Mouse (Mus musculus) intestine, postnatal 0 days (tissue): ENCODE results near the gene Mxd4. TPM values are rescaled to one million over a fixed set of nuclear protein-coding genes. Genes with fewer than 3 reads are reported as not detected.

Source experiments
- ATAC-seq: fragments of 200-750 bp; cut with Nextera tagmentation; 2 replicates; pipeline ENCODE4 v1.8.0; 2017; ENCODE audit warnings: mild to moderate bottlenecking, moderate TSS enrichment, moderate library complexity
- H3K27ac ChIP-seq: fragments of 300-500 bp; sonication (generic); 2 replicates; pipeline ENCODE4 v1.5.1; 2014; ENCODE audit warnings: mild to moderate bottlenecking, low read depth, low read length, moderate library complexity
- H3K27me3 ChIP-seq: fragments of 300-500 bp; sonication (generic); replicated peaks from 2 replicates; pipeline ENCODE4 v1.6.1; 2014; ENCODE audit warnings: low read length, mixed read lengths; ENCODE audit not compliant: control insufficient read depth, insufficient read depth
- H3K36me3 ChIP-seq: fragments of 300-500 bp; sonication (generic); 2 replicates; pipeline ENCODE4 v1.6.1; 2014; ENCODE audit warnings: mild to moderate bottlenecking, moderate library complexity; ENCODE audit not compliant: control insufficient read depth, insufficient read depth
- H3K4me1 ChIP-seq: fragments of 300-500 bp; sonication (generic); replicated peaks from 2 replicates; pipeline ENCODE4 v1.6.1; 2014; ENCODE audit warnings: antibody characterized with exemption, low read length, mixed read lengths; ENCODE audit not compliant: control insufficient read depth, insufficient read depth
- H3K4me2 ChIP-seq: fragments of 300-500 bp; sonication (generic); replicated peaks from 2 replicates; pipeline ENCODE4 v1.6.1; 2014; ENCODE audit warnings: low read depth, mild to moderate bottlenecking, moderate library complexity
- H3K4me3 ChIP-seq: fragments of 300-500 bp; sonication (generic); 2 replicates; pipeline ENCODE4 v1.5.1; 2014; ENCODE audit warnings: low read depth, low read length
- H3K9ac ChIP-seq: fragments of 300-500 bp; sonication (generic); 2 replicates; pipeline ENCODE4 v1.6.1; 2014; ENCODE audit warnings: mild to moderate bottlenecking, low read depth, low read length
- H3K9me3 ChIP-seq: fragments of 300-500 bp; sonication (generic); 2 replicates; pipeline ENCODE4 v1.6.1; 2016; ENCODE audit warnings: mixed run types; ENCODE audit not compliant: control insufficient read depth
- CTCF ChIP-seq: sonication (generic); IDR thresholded peaks from 2 replicates; pipeline ENCODE4 v1.5.1; 2016; ENCODE audit warnings: low read depth, mild to moderate bottlenecking, control low read depth, antibody characterized with exemption, moderate library complexity
- WGBS: fragments of 180-500 bp; shearing (Covaris S2); extraction: QIAGEN DNeasy Blood & Tissue Kit; methylation state at CpG from one replicate; pipeline ENCODE4 v1.1.7; 2014; 5-methylcytosine and 5-hydroxymethylcytosine counted together
- polyA plus RNA-seq: library from polyadenylated mRNA; unstranded; fragments of >200 nt; fragmentation: Nextera tagmentation; extraction: Ambion mirVana; gene quantifications from 2 replicates; pipeline ENCODE4 v1.2.1, GENCODE M21; 2015

Gene Mxd4
- 14.1 and 17.7 TPM in 2 replicates for polyA plus RNA-seq

GRCm38 (mm10) chr5:34187601-34188316 lies at the start of gene Mxd4:
Mxd4 (minus strand) TSS chr5:34187720.
- peak; percentile 98 for ATAC-seq

DNA sequence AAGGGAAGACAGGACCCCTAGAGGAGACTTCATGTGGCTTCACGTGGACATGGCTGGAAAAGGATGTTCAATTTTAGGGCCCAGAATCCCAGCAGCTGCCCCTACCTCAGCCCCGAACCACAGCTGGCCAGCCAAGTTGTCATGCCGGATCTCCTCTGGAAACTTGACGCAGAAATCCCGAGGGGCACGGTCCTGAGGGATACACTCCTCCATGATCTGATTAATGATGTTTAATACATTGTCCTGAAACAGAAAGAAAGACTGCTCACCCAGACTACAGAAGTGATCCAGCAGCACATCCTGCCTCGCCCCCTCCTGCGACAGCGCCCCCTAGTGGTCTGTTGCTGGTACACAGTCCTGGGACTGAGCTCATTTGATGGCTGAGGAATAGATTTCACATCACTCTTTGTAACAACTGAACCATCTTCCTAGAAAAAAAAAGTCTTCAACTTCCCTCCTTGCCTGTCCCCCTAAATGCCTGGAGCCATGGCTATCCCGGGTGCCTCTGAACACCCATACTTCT lies 48.4 kb upstream of the Mxd4 start:
- peak; percentile 87 for TF ChIP-seq CTCF
- no peak overlapping the region for H3K27ac ChIP-seq
- no peaks in the 10 kb centered on the region for H3K9me3 ChIP-seq
- no peak overlapping the region for H3K4me2 ChIP-seq
- H3K4me3 ChIP-seq: no peak overlapping the region
- WGBS: 49% methylated on average over 10 of the region's 10 CpGs
- no peaks in the 10 kb centered on the region for H3K36me3 ChIP-seq
- no peak for ATAC-seq
- no peaks in the 10 kb centered on the region for H3K4me1 ChIP-seq
- H3K27me3 ChIP-seq: no peaks in the 10 kb centered on the region
- no peak overlapping the region for H3K9ac ChIP-seq

More at GRCm38 (mm10) chr5:34187601-34188316, at the start of gene Mxd4:
- Histone ChIP-seq H3K9me3 (no peaks in the 10 kb centered on the region), H3K9ac (peak within 1 kb of the TSS; percentile 85), H3K4me1 (peaks cover 7% of the 10 kb centered on the region), H3K27ac (peak within 1 kb of the TSS; percentile 91), H3K27me3 (no peaks in the 10 kb centered on the region), H3K4me3 (peak within 1 kb of the TSS; percentile 89), H3K4me2 (peak within 1 kb of the TSS; percentile 93), H3K36me3 (peaks cover 7% of the 10 kb centered on the region; the same call in 1 of the 2 replicates)
- under 1% methylated on average over 60 of the region's 60 CpGs for WGBS
- peak; percentile 13; the same call in 1 of the 2 replicates for TF ChIP-seq CTCF

DNA sequence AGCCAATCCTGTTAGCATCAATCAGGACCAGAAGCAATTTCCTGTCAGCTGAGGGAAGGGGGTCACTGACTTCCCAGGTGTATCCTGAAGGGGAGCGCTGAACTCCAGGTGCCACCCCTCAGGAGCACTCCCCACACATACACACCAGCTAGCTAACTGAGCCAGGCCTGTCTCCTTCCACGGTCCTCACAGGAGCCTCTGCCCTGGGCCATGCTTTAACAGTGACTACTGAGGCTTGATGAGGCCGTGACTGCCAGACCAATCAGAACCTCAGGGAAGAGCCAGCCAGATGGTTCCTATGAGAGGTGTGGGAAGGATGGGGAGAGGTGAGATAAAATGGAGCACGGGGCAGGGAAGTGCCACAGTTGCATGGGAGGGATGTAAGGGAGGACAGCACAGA lies 47.5 kb upstream of the Mxd4 start:
- Histone ChIP-seq H3K36me3 (no peaks in the 10 kb centered on the region), H3K9ac (no peak overlapping the region), H3K27me3 (no peaks in the 10 kb centered on the region), H3K27ac (no peak overlapping the region), H3K4me1 (no peaks in the 10 kb centered on the region), H3K4me3 (no peak overlapping the region), H3K9me3 (no peaks in the 10 kb centered on the region), H3K4me2 (no peak overlapping the region)
- 68% methylated on average over 4 of the region's 4 CpGs for WGBS
- TF ChIP-seq CTCF: no peak
- ATAC-seq: no peak

- no peaks in the 10 kb centered on the region for H3K4me1 ChIP-seq
- no peak overlapping the region for H3K4me3 ChIP-seq
- 85% methylated on average over 6 of the region's 6 CpGs for WGBS
- H3K4me2 ChIP-seq: no peak overlapping the region
- no peak for ATAC-seq
- no peak overlapping the region for H3K27ac ChIP-seq
- H3K9me3 ChIP-seq: no peaks in the 10 kb centered on the region
- no peaks in the 10 kb centered on the region for H3K36me3 ChIP-seq
- H3K27me3 ChIP-seq: no peaks in the 10 kb centered on the region
- TF ChIP-seq CTCF: no peak
- H3K9ac ChIP-seq: no peak overlapping the region
Observed at GRCm38 (mm10) chr5:34233221-34233515, 45.6 kb upstream of the Mxd4 start.

GRCm38 (mm10) chr5:34232481-34233220 lies 45.1 kb upstream of the Mxd4 start:
- no peaks in the 10 kb centered on the region for H3K9me3 ChIP-seq
- H3K4me3 ChIP-seq: no peak overlapping the region
- H3K27me3 ChIP-seq: no peaks in the 10 kb centered on the region
- no peak for ATAC-seq
- H3K27ac ChIP-seq: no peak overlapping the region
- TF ChIP-seq CTCF: no peak
- no peaks in the 10 kb centered on the region for H3K4me1 ChIP-seq
- WGBS: 64% methylated on average over 8 of the region's 8 CpGs
- H3K9ac ChIP-seq: no peak overlapping the region
- no peaks in the 10 kb centered on the region for H3K36me3 ChIP-seq
- H3K4me2 ChIP-seq: no peak overlapping the region

GRCm38 (mm10) chr5:34231901-34232300 lies 44.4 kb upstream of the Mxd4 start:
- Histone ChIP-seq H3K27me3 (no peaks in the 10 kb centered on the region), H3K4me2 (no peak overlapping the region), H3K27ac (no peak overlapping the region), H3K36me3 (no peaks in the 10 kb centered on the region), H3K9ac (no peak overlapping the region), H3K9me3 (no peaks in the 10 kb centered on the region), H3K4me1 (no peaks in the 10 kb centered on the region), H3K4me3 (no peak overlapping the region)
- WGBS: 82% methylated on average over 6 of the region's 6 CpGs
- no peak for TF ChIP-seq CTCF
- ATAC-seq: no peak
